Mouse (Mus musculus) myocyte (in vitro differentiated cells): ENCODE results near the gene Lyrm9. TPM values are rescaled to one million over a fixed set of nuclear protein-coding genes. Genes with fewer than 3 reads are reported as not detected.
A peak's percentile ranks its signal among the peaks of the same experiment; 100 is the strongest.

ENCODE experiments used
- H3K27me3 ChIP-seq: one replicate; pipeline ENCODE4 v1.6.1; 2011; ENCODE audit not compliant: control insufficient read depth, insufficient read depth, insufficient read length
- H3K36me3 ChIP-seq: one replicate; pipeline ENCODE4 v1.6.1; 2011; ENCODE audit not compliant: control insufficient read depth, insufficient read depth
- H3K4me2 ChIP-seq: one replicate; pipeline ENCODE4 v1.6.1; 2011; ENCODE audit warnings: low read depth, control low read depth
- H3K4me3 ChIP-seq: one replicate; pipeline ENCODE4 v1.5.1; 2011; ENCODE audit warnings: mild to moderate bottlenecking, control low read depth, moderate library complexity
- H3K79me2 ChIP-seq: one replicate; pipeline ENCODE4 v1.6.1; 2011; ENCODE audit not compliant: control insufficient read depth, insufficient read depth
- H3ac ChIP-seq: one replicate; pipeline ENCODE4 v1.6.1; 2011; ENCODE audit not compliant: control insufficient read depth, insufficient read length
- CEBPB ChIP-seq: IDR thresholded peaks from 2 replicates; pipeline ENCODE4 v1.6.1; 2011; ENCODE audit warnings: mild to moderate bottlenecking, moderate library complexity; ENCODE audit not compliant: poor library complexity, insufficient read depth, severe bottlenecking
- E2F4 ChIP-seq: IDR thresholded peaks from one replicate; pipeline ENCODE4 v1.6.1; 2011; ENCODE audit warnings: mild to moderate bottlenecking, control low read depth, moderate library complexity; ENCODE audit not compliant: insufficient read depth
- MAX ChIP-seq: IDR thresholded peaks from one replicate; pipeline ENCODE4 v1.6.1; 2011; ENCODE audit warnings: low read depth, mild to moderate bottlenecking, control low read depth
- MYOD1 ChIP-seq, 3 experiments: IDR thresholded peaks; one replicate each; pipeline ENCODE4 v1.6.1; 2011; ENCODE audit warnings: control low read depth in 2 of 3, low read depth in 2 of 3, mild to moderate bottlenecking in 2 of 3, moderate library complexity in 1 of 3; ENCODE audit not compliant: insufficient read length in 2 of 3, control insufficient read depth in 1 of 3
- MYOG ChIP-seq, 3 experiments: IDR thresholded peaks; one replicate each; pipeline ENCODE4 v1.6.1; 2011; ENCODE audit warnings: control low read depth in 2 of 3, low read depth in 2 of 3, mild to moderate bottlenecking in 2 of 3; ENCODE audit not compliant: insufficient read length in 2 of 3, control insufficient read depth in 1 of 3, insufficient read depth in 1 of 3
- POLR2A ChIP-seq: IDR thresholded peaks from one replicate; pipeline ENCODE4 v1.6.1; 2011; ENCODE audit warnings: low read depth, mild to moderate bottlenecking, control low read depth, moderate library complexity; ENCODE audit not compliant: insufficient read length
- POLR2AphosphoS2 ChIP-seq: IDR thresholded peaks from one replicate; pipeline ENCODE4 v1.6.1; 2011; ENCODE audit warnings: low read depth, control low read depth; ENCODE audit not compliant: insufficient read length
- REST ChIP-seq: IDR thresholded peaks from one replicate; pipeline ENCODE4 v1.6.1; 2011; ENCODE audit warnings: mild to moderate bottlenecking, control low read depth, moderate library complexity; ENCODE audit not compliant: insufficient read depth, insufficient read length
- SRF ChIP-seq: IDR thresholded peaks from one replicate; pipeline ENCODE4 v1.6.1; 2011; ENCODE audit warnings: low read depth; ENCODE audit not compliant: control insufficient read depth, insufficient read length
- TCF12 ChIP-seq: IDR thresholded peaks from one replicate; pipeline ENCODE4 v1.6.1; 2011; ENCODE audit warnings: mild to moderate bottlenecking, control low read depth; ENCODE audit not compliant: poor library complexity, insufficient read depth, severe bottlenecking
- TCF3 ChIP-seq: IDR thresholded peaks from one replicate; pipeline ENCODE4 v1.6.1; 2011; ENCODE audit warnings: low read depth, control low read depth; ENCODE audit not compliant: insufficient read length
- USF1 ChIP-seq: IDR thresholded peaks from one replicate; pipeline ENCODE4 v1.6.1; 2011; ENCODE audit warnings: low read depth, mild to moderate bottlenecking, control low read depth, moderate library complexity
- polyA plus RNA-seq: library from polyadenylated mRNA; unstranded; fragments of >200 nt; fragmentation: generic; extraction: Trizol; gene quantifications from one replicate; pipeline ENCODE4 v1.2.1, GENCODE M21; 2012; ENCODE audit warnings: missing spikeins

Lyrm9 gene
- polyA plus RNA-seq, 1 experiment, result 22.9 TPM

DNA sequence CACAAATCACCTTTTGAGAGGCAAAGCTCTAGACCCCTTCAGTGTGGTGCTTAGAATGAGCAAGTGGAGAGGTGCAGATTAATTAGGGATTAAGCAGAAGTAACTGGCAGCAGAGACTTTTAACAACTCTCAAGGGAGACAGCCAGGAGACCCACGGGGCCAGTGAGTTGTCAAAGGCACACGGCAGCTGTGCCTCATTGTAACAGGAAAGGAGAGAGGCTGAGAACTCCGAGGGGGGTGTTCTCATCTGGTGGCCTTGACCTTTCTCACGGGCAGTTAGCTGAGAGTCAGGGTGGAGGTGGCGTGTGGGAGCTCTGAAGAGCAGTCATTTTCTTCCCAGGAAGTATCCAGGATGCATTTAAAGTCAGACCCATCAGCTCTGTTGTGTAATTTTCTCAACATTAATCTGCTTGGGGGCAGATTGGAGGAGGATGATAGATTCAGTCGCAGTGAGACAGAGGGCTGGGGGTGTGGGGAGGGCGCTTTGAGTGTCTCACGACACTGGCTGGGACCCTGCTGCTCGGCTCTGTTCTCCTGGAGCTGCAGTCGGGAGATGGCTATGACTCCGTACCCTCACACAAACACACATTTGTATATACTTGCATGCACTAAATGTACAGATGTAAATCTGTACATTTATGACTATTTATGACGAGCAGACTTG, 5.9 kb upstream of the Lyrm9 start:
- no peak for TF ChIP-seq TCF3
- no peak for TF ChIP-seq USF1
- no peak for TF ChIP-seq TCF12
- TF ChIP-seq SRF, result no peak
- TF ChIP-seq E2F4, result no peak
- TF ChIP-seq MYOD1 (IDR thresholded peaks at IDR 0.05; ENCODE audit: control insufficient read depth in 1 of 3, insufficient read length in 2 of 3, low read depth in 2 of 3), result no peak
- TF ChIP-seq POLR2A, result no peak
- TF ChIP-seq CEBPB, result no peak
- no peak for TF ChIP-seq POLR2AphosphoS2
- no peak for TF ChIP-seq MAX
- no peak for TF ChIP-seq REST
- TF ChIP-seq MYOG (IDR thresholded peaks at IDR 0.05; ENCODE audit: control insufficient read depth in 1 of 3, insufficient read depth in 1 of 3, insufficient read length in 2 of 3, low read depth in 2 of 3), result no peak
- Histone ChIP-seq H3K36me3 (no peaks in the 10 kb centered on the region), H3K79me2 (no peaks in the 10 kb centered on the region), H3K4me3 (no peak overlapping the region), H3ac (no peak overlapping the region), H3K4me2 (no peak overlapping the region), H3K27me3 (peaks cover 35% of the 10 kb centered on the region)

DNA sequence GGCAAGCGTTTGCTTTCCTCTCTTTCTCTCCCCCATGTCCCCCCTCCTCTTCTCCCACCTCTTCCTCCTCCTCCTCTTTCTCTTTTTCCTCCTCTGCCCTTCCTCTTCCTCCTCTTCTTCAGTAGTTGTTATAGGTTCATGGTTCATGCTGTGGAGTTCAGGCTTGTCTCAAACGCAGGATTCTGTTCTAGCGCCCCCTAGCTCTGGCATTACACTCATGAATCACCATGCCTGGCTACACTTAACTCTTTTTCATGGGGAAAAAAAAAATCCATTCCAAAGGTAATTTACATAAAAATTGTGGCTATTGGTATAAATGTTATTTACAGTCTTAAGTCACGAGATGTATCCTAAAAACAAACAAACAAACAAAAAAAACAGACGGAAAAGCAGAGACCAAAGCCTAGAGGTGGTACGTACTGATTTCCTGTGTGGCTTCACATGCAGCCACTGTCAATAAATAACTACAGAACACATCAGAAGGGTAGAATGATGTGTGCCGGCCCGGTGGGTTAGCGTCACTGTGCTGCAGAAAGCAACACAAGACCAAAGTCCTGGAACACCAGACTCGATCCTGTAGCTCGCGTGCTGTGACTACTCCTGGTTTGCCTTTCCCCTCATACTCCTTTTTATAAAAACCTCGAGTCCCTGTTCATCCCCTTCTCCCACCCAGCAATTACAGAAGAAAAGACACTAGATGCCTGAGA, 3.4 kb upstream of the Lyrm9 start:
- no peak overlapping the region for H3ac ChIP-seq
- no peak overlapping the region for H3K4me2 ChIP-seq
- no peaks in the 10 kb centered on the region for H3K79me2 ChIP-seq
- H3K27me3 ChIP-seq, result peaks cover 22% of the 10 kb centered on the region
- no peak overlapping the region for H3K4me3 ChIP-seq
- TF ChIP-seq MAX (no peak), USF1 (no peak), CEBPB (no peak), MYOG (IDR thresholded peaks at IDR 0.05; ENCODE audit: control insufficient read depth in 1 of 3, insufficient read depth in 1 of 3, insufficient read length in 2 of 3, low read depth in 2 of 3) (no peak), TCF12 (no peak), SRF (no peak), REST (no peak), POLR2A (no peak), E2F4 (no peak), POLR2AphosphoS2 (no peak), MYOD1 (IDR thresholded peaks at IDR 0.05; ENCODE audit: control insufficient read depth in 1 of 3, insufficient read length in 2 of 3, low read depth in 2 of 3) (no peak), TCF3 (no peak)
- no peaks in the 10 kb centered on the region for H3K36me3 ChIP-seq

DNA sequence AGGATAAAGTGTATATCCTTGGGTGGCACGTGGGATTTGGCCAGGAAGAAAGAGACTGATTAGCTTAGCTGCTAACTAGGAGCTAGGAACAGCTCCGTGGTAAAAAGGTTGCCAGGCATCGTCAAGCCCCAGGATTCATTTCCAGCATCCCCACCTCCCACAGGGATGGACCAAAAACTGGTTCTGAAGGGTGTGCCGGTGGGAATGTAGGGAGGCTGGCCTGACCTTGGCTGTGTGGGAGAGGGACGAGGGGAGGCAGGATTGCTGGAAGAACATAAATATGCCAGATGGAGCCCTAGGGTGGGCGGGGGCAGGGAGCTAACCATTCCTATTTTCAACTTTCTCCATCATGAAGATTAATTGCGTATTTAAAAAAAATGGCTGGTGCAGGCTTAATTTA, 1.2 kb downstream of the Lyrm9 start:
- TF ChIP-seq SRF (no peak), POLR2AphosphoS2 (no peak), MYOD1 (IDR thresholded peaks at IDR 0.05; ENCODE audit: control insufficient read depth in 1 of 3, insufficient read length in 2 of 3, low read depth in 2 of 3) (no peak)
- Histone ChIP-seq H3K4me3 (peak overlapping the region; percentile 25), H3K79me2 (no peaks in the 10 kb centered on the region), H3K4me2 (no peak overlapping the region), H3K36me3 (no peaks in the 10 kb centered on the region), H3ac (no peak overlapping the region), H3K27me3 (no peaks in the 10 kb centered on the region)

DNA sequence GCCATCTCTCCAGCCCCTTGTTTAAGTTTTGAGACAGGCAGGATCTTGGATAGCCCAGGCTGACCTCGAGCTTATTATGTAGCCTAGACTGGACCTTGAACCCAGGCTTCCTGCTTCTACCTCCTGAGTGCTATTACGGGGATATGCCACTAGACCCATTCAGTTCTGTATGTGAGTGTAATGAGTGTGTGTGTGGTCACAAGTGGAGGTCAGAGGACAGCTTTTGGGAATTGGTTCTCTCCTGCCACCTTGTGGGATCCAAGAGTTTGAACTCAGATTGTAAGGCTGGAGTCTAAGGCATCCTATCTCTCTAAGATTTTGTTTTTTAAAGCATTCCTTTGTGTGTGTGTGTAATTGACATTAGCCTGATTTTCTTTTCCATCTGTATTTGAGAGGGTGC, 2.0 kb downstream of the Lyrm9 start:
- H3K27me3 ChIP-seq, result no peaks in the 10 kb centered on the region
- H3K4me2 ChIP-seq, result no peak overlapping the region
- H3ac ChIP-seq, result no peak overlapping the region
- TF ChIP-seq TCF12 (no peak), SRF (no peak), POLR2AphosphoS2 (no peak), E2F4 (no peak), USF1 (no peak), MYOD1 (IDR thresholded peaks at IDR 0.05; ENCODE audit: control insufficient read depth in 1 of 3, insufficient read length in 2 of 3, low read depth in 2 of 3) (no peak), REST (no peak), POLR2A (no peak), CEBPB (no peak), MAX (no peak), MYOG (IDR thresholded peaks at IDR 0.05; ENCODE audit: control insufficient read depth in 1 of 3, insufficient read depth in 1 of 3, insufficient read length in 2 of 3, low read depth in 2 of 3) (no peak), TCF3 (no peak)
- no peak overlapping the region for H3K4me3 ChIP-seq
- no peaks in the 10 kb centered on the region for H3K36me3 ChIP-seq
- no peaks in the 10 kb centered on the region for H3K79me2 ChIP-seq
